Mouse (Mus musculus) layer of hippocampus, postnatal 36 days (tissue): ENCODE measurements around the gene Ramac. TPM values are rescaled to one million over a fixed set of nuclear protein-coding genes. Genes with fewer than 3 reads are reported as not detected.

Source experiments
- DNase-seq, 2 experiments: peaks; one replicate each; pipeline ENCODE4 v3.0.0; 2022
- total RNA-seq, 2 experiments: library from RNA; stranded (reverse); gene quantifications; 2 replicates each; pipeline ENCODE4 v1.2.3; 2021

The Ramac gene
- 10 to 100 TPM; 68.4 to 75.5 TPM for total RNA-seq

DNA sequence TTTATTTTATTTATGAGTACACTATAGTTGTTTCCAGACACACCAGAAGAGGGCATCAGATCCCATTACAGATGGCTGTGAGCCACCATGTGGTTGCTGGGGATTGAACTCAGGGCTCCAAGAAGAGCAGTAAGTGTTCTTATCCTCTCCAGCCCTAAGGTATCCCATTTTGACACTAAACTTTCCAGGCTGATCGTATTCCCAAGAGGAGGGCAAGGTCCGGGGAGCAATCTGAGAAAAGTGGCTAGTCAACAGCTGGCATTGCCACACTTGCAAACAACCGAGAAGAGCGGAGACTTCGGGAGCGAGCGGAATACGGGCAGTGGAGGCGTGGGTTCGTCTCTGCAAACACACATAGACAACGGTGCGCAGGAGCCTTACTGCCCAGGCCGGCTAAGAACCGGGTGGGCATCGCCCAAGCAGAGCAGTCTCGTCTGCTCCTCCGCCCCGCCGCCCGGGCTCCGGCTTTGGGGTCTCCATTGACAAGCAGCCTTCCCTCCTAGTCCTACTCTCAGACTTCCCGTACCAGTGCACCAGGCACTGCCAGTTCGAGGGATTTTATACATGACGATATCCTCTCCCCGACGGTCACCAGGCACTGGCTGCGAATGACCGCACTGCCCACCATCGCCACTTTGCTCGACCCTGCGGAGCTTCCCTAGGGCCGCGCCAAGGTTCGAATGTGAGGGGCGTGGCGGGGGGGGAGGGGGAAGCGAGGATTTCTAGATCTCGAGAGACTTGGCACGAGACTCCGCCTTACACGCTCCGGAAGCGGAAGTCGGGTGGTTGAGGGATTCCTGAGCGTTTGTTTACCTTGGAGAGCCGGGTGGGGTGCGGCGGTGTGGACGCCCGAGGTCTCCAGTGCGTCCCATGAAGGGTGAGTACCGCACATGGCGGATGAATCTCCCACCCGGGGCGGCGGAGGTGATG is at the start of gene Ramac:
TSS of gene Ramac (plus strand) at position 746 of the 930 bp plus-strand sequence.
- DNase-seq, result peak; percentile 77 to 82

DNA sequence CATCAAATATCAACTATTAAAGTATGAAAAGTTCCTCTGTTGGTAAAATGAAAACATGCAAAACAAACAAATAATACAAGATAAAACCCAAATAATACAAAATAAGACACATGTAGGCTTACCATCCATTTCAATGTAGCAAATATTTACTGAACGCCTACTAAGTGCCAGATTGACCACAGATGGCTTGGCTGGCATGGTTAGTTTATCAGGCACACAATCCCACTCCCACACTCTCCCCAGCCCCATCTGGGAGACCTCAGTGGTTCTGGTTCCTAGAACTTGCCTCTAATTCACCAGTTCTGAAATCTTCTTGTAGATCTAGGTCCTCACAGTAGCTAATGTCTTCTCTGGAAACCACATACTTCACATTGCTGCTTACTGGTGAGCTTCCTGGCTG is 44.1 kb upstream of the Ramac start:
- DNase-seq, result peak in 1 of 2 experiments; percentile 45

DNA sequence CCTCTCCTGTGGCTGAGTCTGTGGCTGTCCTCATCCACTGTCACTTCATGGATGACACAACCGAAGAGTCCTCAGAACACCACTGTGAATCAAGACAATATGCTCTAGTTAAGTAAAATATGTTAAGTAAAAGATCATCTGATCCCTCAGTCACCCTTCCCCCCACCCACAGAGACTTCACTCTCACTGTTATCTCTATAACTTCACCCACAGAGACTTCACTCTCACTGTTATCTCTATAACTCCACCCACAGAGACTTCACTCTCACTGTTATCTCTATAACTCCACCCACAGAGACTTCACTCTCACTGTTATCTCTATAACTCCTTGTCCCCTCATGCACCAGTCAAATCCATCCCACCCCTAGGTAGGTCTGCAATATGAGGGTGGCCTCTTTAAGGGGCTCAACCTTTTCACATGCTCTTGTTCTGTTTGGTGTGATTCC is 43.5 kb upstream of the Ramac start:
- no peak for DNase-seq

DNA sequence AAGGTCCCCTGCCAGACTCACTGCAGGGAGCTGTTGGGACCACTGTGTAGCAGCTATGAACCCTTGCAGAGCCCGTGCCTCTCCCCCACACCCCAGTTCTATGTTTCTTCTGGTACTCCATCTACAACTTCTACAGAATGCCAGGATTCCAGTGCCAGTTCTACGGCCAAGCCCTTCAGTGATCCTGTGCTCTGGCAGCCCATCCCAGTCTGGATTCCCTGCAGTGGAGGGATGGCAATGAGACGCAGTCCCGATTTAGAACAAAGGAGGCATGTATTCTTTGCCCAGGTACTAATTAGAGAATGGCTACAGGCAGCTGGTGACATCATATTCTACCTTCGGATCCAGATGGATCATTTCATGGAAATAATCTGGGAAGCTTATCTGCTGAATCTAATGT is 41.5 kb upstream of the Ramac start:
- no peak for DNase-seq

DNA sequence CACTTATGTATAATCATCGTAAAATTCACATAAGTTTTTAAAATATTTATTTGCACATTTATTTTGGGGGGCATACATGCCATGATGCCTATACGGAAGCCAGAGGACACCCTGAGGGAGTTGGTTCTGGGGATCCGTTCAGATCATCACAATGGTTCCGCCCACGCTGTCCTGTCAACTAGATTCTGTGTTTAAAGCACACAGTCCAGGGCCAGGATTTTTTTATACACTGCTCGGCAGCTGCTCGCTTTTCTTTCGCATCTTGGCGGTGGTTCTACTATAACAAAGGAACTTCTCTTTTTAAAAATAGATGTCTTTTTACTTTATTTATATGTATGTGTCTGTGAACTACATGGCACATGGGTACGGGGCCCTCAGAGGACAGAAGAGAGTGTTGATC is 38.9 kb upstream of the Ramac start:
- DNase-seq, result no peak

DNA sequence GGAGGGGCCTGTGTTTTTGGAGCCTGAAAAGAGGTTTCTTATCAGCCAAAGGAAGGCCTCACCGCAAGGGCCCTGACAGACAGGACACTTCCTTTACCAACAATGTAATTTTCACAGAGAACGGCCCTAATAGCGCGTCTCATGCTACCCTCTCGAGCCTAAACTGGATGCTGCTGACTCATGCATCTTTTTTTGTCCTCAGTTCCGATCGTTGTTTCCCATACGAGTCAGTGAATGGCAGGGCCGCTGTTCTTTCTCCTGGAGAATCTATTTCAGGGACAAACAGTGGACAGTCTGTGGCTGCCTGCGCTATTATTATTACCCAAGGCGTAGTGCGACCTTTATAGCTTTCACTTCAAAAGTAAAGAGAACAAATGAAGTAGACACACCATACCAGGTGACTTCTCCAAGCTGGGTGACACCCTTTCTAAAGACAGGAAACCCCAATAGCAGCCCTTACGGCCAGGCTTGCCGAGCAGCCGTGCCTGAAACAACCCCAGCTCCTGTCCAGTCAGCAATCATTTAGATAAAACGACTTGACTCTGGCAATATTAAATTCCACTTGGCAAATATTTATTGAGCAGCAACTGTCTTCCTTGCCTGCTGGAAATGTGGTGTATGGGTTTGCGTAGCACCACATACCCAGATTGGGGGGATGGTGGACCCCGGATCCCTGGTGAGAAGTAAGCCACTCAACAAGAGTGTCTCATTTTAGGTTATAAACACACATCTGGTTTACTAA is 36.6 kb upstream of the Ramac start:
- DNase-seq, result no peak

DNA sequence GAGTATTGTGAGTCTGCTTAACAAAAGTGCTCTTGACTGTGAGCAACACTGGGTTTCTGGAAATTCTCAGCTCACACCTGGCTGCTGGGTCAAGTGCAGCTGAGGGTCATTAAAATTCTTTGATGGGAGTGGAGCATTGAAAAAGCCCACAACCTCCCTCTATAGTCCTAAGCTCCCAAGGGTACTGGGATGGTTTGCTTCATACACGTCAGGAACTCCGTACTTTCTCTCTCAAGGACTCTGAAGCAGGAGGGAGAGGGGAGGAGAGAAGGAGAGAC is 36.1 kb upstream of the Ramac start:
- no peak for DNase-seq

DNA sequence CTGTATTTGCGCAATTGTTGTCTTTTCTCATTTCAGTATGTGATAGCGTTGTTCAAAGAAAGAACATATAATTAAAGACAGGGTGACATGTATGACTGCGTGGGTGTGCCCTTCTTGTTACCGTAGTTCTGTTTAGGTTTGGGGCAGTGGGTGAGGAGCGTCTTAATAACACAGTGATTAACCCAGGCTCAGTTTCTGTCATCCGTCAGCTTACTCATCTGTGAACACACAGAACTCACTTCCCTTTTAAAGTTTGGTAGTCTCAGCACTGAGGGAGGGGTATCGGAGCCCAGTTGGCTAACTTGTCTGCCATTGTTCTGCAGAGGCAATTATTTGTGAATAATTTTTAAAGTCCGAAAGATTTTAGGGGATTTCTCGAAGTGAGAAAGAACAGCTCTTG is 35.0 kb upstream of the Ramac start:
- no peak for DNase-seq

DNA sequence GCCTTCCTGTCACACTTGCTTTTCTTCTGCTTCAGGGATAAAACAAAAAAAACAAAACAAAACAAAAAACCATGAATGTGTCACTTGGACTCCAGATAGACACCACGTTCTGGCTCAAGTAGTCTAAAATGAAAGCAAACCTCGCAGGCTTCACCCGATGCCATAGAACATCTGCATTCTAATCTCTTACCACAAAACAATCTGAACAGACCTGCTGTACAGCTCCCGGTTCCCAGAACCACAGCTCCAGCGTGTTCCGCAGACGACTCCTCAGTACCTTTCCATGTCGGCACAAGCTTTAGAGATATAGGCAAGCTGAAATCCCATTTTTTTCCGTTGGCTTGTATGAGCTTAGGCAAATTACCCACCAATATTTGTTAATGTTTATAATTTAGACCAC is 32.9 kb upstream of the Ramac start:
- no peak for DNase-seq

DNA sequence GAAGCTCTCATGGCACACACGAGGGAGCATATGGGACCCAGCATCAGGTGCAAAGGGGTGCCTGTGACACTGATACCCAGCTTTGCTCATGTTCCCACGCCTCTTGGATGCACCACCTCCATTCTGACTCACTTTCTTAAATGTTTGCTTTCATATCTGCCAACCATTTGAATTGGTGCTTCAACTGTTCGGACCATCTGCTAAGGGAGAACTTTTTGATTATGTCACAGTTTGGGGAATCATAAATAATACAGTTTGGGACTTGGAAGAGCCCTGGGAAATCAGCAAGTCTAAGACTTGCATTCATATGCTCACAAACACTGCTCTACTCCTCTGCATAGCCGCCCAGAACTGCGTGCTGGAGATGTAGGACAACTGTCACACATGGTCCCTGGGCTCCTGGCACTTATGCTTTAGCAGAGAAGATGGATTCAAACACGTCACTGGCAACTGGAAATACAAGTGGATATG is 31.5 kb upstream of the Ramac start:
- peak; percentile 45 to 56 for DNase-seq

DNA sequence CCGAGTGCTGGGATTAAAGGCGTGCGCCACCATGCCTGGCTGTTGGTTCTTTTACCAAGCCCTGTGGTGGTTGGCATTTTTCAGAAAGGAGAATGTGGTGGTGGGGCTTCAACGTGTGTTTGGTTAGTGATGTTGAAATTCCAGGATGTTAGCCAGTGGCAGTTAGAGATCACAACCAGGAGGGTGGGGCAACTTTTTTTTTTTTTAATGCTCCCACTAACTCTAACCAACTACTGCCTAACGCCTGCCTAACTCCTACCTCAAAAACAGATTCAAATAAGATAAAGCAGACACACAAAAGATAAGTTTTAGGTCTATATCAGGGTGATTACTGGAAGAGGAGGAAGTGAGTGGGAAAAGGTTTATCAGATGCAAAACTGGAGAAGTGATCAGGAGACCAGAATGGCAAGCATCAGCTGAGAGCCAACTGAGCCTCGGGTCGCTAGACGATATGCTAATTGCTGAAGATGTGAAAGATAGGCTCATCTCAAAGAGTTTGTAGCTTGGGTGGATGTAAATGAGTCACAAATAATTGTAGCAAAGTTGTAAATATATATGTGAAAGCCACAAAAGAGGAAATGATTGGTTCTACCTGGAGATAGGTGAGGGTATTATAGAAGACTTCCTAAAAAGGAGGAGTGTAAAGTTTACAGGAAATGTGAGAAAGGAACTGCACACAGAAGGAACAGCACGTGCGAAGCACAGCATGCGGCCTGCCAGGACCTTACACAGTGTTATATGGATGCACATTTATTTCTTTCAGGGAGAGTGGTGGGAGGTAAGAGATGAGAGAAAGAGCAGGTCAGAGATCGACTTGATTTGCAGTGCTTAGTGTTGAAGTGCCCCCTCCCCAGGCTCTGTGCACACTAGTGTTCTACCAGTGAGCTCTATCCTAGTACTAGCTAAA is 30.3 kb upstream of the Ramac start:
- no peak for DNase-seq

DNA sequence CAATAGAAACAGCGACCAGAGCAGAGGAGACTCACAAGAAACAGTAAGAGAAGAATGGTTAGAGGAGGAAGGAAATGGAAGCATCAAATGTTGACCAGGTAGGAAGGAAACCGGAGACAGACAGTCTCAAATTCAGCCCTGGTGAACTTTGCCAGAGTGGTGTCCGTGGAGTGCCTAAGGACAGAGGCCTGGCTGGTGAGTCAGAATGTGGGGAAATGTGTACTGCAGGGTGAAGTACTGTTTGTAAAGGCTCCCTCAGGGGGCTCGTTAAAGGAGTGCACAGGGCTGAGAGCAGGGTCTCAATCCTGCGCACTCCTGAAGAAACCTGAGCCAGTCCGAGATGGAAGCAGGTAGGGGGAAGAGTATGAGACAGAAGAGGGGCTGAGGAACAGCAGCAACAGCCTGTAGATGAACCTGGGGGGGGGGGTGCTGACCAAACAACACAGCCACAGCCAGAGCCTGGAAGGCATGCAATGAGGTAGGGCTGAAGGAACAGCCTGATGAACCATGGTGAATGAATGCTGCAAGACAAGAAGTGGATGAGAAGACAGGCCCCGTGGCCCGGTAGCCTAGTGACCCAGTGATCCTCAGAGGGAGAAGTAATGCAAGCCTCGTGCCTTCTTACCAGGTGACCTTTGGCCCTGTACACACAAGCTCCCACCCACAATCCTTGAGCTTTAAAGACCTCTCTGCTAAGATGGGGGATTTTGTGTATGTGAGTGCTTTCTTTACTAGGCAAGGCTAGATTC is 27.3 kb upstream of the Ramac start:
- DNase-seq, result no peak

DNA sequence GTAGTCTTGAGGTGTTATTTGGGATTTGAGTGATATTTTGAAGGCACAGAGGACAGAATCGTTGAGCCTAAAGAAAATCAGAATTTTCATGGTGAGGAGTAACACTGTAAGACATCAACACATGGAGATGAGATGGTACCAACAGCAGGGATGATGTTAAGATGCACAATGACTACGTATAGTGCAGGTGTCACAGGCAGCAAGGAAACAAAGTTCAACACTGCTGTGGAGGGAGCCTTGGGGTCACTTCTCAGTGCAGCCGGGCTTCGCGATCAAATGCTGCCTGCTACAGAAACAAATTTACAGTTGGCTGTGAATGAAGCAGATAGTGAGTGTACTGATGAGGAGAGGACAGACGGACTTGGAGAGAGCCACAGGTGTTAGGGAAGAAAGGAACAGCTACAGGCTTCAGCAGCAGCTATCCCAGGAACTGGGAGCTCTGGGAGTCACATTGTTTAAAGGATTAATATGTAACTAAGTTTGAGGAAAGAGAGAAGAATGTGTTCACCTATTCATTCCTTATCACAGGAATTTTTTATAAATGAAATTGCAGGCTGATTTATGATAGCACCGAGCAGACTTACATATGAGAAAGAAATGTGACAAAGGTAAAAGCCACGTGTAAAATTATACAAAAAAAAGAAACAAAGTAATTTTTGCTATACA is 23.9 kb upstream of the Ramac start:
- DNase-seq, result no peak

DNA sequence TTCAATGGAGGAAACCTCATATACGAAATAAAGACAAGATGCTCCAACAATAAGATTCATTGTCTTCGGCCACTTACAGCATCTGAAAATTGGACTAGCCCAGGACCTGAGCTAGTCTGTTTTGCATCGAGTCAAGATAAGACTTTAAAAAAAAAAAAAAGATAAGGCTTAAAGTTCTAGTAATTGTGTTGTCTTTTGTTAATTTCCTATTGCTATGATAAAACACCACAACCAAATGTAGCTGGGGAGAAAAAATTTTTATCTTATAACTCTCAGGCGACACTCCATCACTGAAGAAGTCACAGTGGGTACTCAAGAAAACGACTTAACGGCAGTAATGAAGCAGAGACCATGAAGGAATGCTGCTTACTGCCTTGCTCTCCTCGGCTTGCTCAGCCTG is 22.7 kb upstream of the Ramac start:
- DNase-seq, result no peak

DNA sequence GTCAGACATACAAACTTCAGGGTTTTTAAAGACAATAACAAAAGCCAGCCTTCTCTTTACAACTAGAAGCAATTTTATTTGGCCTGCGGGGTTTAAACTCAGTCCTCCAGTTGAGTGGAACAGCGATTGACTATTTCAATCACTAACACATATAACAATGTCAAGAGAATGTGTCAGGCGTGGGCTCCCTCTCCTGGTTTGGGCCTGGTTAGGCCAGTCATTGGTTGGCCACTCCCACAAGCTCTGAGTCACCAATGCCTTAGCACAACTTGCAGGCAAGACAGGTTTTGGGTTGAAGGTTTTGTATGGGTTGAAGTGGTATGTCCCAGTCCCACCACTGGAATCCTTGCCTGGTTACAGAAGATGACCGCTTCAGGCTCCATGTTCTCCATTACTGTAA is 18.6 kb upstream of the Ramac start:
- no peak for DNase-seq

DNA sequence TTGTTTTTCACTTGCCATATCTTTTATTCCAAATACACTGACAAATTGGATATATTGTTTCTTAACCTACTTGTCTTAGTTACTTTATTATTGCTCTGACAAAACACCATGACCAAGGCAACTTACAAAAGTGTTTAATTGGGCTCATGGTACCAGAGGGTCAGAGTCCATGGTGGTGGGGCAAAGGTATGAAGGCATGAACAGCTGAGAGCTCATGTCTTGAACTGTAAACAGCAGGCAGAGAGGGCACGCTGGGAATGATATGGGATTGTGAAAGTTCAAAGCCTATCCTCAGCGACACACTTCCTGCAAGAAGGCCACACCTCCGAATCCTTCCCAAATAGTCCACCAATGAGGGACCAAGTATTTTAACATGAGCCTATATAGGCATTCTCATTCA is 14.8 kb upstream of the Ramac start:
- DNase-seq, result no peak

DNA sequence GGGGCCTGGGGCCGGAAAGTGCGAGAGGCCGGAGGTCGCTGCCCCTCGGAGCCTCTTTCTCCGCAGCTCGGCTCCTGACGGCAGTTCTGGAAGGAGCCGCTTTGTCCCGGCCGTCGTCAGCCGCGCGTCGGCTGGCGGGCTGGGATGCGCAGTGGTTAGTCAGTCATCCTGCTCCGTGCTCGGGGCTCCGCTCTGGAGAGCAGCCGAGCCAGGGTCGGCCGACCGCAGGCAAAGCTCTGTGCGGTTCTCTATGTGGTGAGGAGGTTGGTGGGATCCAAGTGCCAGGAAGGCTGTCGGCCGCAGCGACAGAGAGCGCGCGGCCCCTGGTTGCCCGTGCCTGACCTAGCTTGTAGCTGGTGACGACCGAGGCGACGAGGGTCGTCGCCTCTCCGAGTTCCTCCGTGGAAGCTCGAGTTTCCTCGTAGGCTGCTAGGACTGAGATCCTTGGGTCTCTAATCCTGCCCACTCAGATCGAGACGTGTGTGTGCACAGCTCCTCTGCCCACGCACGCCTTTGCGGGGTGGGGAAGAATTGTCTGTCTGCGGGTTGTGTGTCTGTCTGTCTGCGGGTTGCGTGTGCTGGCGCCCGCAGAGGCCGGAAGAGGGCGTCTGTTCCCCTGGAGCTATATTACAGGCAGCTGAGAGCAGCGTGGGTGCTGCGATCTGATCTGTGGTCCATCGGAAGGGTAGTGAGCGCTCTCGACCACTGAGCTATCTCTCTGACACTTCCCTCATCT is 553 bp downstream of the Ramac start:
- DNase-seq, result no peak

DNA sequence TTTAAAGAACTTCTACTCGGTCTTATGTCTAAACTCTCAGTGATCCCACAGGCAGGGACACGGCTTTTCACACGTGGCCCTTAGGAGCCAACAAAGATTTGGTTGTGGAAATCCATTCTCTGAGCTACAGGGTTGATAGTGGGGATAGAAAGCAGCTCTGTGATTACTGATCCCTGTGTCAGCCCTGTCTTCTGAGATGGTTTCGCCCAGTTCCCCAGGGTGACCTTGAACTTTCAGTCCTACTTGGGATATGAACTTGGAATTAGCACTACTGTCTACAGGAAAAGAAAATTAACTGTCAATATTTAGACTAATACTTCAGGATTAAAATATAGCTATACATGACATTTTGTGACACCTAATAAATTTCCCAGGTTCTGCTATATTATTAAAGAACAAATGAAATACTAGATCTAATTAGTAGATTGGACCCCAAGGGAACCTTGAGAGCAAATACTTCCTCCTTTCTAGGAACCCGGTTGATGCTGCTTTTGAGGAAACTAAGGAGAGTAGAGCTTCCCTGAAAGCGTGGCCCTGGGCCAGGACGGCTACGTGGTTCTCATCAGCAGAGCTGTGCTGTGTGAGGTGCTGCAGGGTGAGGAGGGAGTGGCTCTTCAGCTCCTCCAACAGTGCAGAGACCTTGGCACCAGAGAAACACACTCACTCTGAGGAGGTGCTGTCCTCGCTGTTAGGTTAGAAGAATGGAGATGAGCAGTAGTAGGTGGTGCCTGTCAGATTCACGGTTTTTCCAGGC is 10.2 kb downstream of the Ramac start:
- DNase-seq, result no peak

DNA sequence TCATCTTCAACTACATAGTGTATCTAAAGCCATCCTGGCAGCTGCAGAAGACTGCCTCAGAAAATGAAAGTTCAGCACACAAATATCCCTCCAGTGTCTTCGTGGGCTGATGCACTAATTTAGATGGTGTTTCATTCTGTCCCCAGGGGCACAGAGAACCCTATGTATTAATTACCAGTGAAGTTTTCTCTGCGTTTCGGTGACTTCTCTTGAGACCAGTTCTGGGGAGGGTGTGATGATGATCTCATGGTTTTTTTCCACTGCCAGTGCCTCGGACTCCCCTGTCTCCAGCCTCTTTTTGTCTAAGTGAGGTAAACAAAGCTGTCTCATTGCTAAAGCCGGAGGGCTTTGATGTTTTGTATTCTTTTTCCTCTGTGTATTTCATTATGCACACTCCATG is 12.6 kb downstream of the Ramac start:
- DNase-seq, result no peak

DNA sequence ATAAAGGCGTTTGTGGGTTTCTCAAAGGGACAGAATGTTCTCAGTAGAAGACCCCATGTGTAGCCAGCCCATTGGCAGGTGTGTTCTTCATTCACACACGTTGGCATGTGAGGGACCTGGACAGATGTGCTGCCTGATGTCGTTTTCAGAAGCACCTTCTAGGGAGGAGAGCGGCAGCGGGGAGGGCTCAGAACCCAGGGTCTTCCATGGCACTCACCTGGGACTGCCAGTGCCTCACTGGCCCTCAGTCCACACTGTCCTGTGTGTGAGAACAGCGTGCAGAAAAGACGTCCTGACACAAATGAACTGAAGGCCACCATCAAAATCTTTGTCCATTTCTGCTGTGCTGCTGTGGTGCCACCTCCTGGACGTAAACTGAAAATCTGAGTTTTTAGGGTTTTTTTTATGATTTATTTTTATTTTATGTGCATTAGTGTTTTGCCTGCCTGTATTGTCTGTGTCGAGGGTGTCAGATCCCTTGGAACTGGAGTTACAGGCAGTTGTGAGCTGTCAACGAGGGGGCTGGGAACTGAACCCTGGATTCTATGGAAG is 15.0 kb downstream of the Ramac start:
- no peak for DNase-seq
